Mouse (Mus musculus) stomach, embryonic 16.5 days (tissue): ENCODE data around the gene Cby3. TPM values are rescaled to one million over a fixed set of nuclear protein-coding genes. Genes with fewer than 3 reads are reported as not detected.
"Not testable (repeated sequence)": the region's sequence is repeated elsewhere in the genome, so short reads cannot be mapped to it uniquely, and the experiment has no call there.

Experiments used
- ATAC-seq: fragments of 200-750 bp; cut with Nextera tagmentation; 2 replicates; pipeline ENCODE4 v1.8.0; 2017; ENCODE audit warnings: moderate number of reproducible peaks, moderate TSS enrichment; ENCODE audit not compliant: insufficient read depth, low FRiP score
- H3K27ac ChIP-seq: fragments of 300-500 bp; sonication (generic); 2 replicates; pipeline ENCODE4 v1.5.1; 2014; ENCODE audit warnings: low read length
- H3K27me3 ChIP-seq: fragments of 300-500 bp; sonication (generic); 2 replicates; pipeline ENCODE4 v1.6.1; 2014; ENCODE audit warnings: low read length, control low read depth, mixed read lengths; ENCODE audit not compliant: control insufficient read depth, insufficient read depth
- H3K36me3 ChIP-seq: fragments of 300-500 bp; sonication (generic); 2 replicates; pipeline ENCODE4 v1.6.1; 2014; ENCODE audit warnings: low read length; ENCODE audit not compliant: control insufficient read depth, insufficient read depth
- H3K4me1 ChIP-seq: fragments of 300-500 bp; sonication (generic); 2 replicates; pipeline ENCODE4 v1.6.1; 2014; ENCODE audit warnings: low read length, control low read depth, mixed read lengths; ENCODE audit not compliant: control insufficient read depth, insufficient read depth
- H3K4me2 ChIP-seq: fragments of 300-500 bp; sonication (generic); 2 replicates; pipeline ENCODE4 v1.6.1; 2014; ENCODE audit warnings: low read depth, low read length, mixed read lengths
- H3K4me3 ChIP-seq: fragments of 300-500 bp; sonication (generic); replicated peaks from 2 replicates; pipeline ENCODE4 v1.5.1; 2014; ENCODE audit warnings: mild to moderate bottlenecking, low read length
- H3K9ac ChIP-seq: fragments of 300-500 bp; sonication (generic); 2 replicates; pipeline ENCODE4 v1.6.1; 2014; ENCODE audit warnings: low read length
- H3K9me3 ChIP-seq: fragments of 300-500 bp; sonication (generic); replicated peaks from 2 replicates; pipeline ENCODE4 v1.6.1; 2016; ENCODE audit warnings: low read length, control low read depth; ENCODE audit not compliant: control insufficient read depth
- WGBS: fragments of 180-500 bp; shearing (Covaris S2); extraction: QIAGEN DNeasy Blood & Tissue Kit; methylation state at CpG from one replicate; pipeline ENCODE4 v1.1.7; 2014; 5-methylcytosine and 5-hydroxymethylcytosine counted together
- polyA plus RNA-seq: library from polyadenylated mRNA; unstranded; fragments of >200 nt; fragmentation: Nextera tagmentation; extraction: Ambion mirVana; gene quantifications from 2 replicates; pipeline ENCODE4 v1.2.1, GENCODE M21; 2015

The Cby3 gene
- polyA plus RNA-seq, 1 experiment from 2014 or later, result 0.19 TPM

DNA sequence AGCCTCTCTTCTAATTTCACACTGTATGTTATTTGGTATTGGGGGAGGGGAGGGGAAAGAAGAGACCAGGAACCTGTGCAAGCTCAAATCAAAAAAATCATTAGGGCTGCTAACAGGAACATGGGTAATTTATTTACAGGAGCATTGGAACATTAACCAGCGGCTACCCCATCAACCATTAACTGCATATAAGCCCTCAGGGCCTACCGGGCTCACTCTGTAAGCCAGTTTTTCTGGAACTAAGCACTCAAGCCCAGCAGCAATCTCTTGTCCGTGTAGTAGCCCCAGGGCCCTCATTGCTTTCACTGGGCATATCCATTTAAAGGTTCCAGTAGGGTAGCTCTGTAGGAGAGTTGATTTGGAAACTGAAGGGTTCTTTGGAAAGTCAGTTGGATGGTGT is 589 bp downstream of the Cby3 start:
- no peaks in the 10 kb centered on the region for H3K9me3 ChIP-seq
- no peak overlapping the region for H3K4me2 ChIP-seq
- no peaks in the 10 kb centered on the region; the same call in 1 of the 2 replicates for H3K27me3 ChIP-seq
- no peaks in the 10 kb centered on the region for H3K36me3 ChIP-seq
- no peak for ATAC-seq
- no peaks in the 10 kb centered on the region for H3K4me1 ChIP-seq
- H3K9ac ChIP-seq, result no peak overlapping the region
- H3K4me3 ChIP-seq, result no peak overlapping the region
- WGBS, result 59% methylated on average over 3 of the region's 3 CpGs
- no peak overlapping the region for H3K27ac ChIP-seq

DNA sequence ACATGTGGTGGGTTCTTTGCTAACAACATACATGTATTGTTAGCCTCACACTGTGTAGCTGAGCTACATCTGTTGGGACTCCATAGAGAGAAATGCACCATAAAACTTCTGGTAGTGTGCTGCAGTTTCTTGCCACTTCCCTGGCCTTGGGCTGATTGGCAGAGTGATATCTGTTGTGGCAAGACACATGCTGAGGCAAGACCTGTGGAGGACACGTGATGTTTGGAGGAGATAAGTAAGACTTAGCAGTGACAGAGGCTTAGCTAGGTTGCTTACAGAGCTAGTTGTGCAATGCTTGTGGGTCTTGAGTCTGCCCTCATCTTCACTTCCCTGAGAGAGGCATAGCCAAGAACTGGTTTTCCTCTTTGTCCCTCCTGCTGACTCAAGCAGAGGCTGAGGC is 1.1 kb downstream of the Cby3 start:
- H3K4me2 ChIP-seq, result no peak overlapping the region
- H3K27ac ChIP-seq, result no peak overlapping the region
- H3K9me3 ChIP-seq, result no peaks in the 10 kb centered on the region
- 48% methylated on average over 1 of the region's 1 CpGs for WGBS
- H3K4me3 ChIP-seq, result no peak overlapping the region
- no peak for ATAC-seq
- no peaks in the 10 kb centered on the region for H3K4me1 ChIP-seq
- no peak overlapping the region for H3K9ac ChIP-seq
- no peaks in the 10 kb centered on the region; the same call in 1 of the 2 replicates for H3K27me3 ChIP-seq
- no peaks in the 10 kb centered on the region for H3K36me3 ChIP-seq

GRCm38 (mm10) chr11:50358950-50359861 is 4.9 kb downstream of the Cby3 start:
- Histone ChIP-seq H3K27ac (no peak overlapping the region), H3K9me3 (no peaks in the 10 kb centered on the region), H3K9ac (peak overlapping the region; percentile 76), H3K4me2 (peak overlapping the region; percentile 96), H3K4me3 (peak overlapping the region; percentile 64), H3K27me3 (no peaks in the 10 kb centered on the region; the same call in 1 of the 2 replicates), H3K36me3 (no peaks in the 10 kb centered on the region), H3K4me1 (no peaks in the 10 kb centered on the region)
- peak; percentile 58; the same call in 1 of the 2 replicates for ATAC-seq
- 2% methylated on average over 74 of the region's 74 CpGs for WGBS

GRCm38 (mm10) chr11:50361282-50361681 is 7.0 kb downstream of the Cby3 start:
- H3K27me3 ChIP-seq, ATAC-seq: not testable (repeated sequence)
- 69% methylated on average over 1 of the region's 1 CpGs for WGBS

GRCm38 (mm10) chr11:50364548-50364947 is 10.3 kb downstream of the Cby3 start:
- peak; percentile 64; the same call in 1 of the 2 replicates for ATAC-seq
- Histone ChIP-seq H3K4me1 (no peaks in the 10 kb centered on the region), H3K27ac (no peak overlapping the region), H3K27me3 (no peaks in the 10 kb centered on the region), H3K4me2 (no peak overlapping the region), H3K36me3 (no peaks in the 10 kb centered on the region), H3K4me3 (no peak overlapping the region), H3K9me3 (no peaks in the 10 kb centered on the region), H3K9ac (no peak overlapping the region)
- WGBS, result 6% methylated on average over 4 of the region's 4 CpGs

More at GRCm38 (mm10) chr11:50361282-50361681, 7.0 kb downstream of the Cby3 start:
- H3K9ac ChIP-seq, H3K4me3 ChIP-seq, H3K9me3 ChIP-seq, H3K4me2 ChIP-seq, H3K27ac ChIP-seq, H3K4me1 ChIP-seq, H3K36me3 ChIP-seq: not testable (repeated sequence)

GRCm38 (mm10) chr11:50365322-50365721 is 11.1 kb downstream of the Cby3 start:
- no peak overlapping the region for H3K4me2 ChIP-seq
- no peak overlapping the region for H3K27ac ChIP-seq
- no peaks in the 10 kb centered on the region for H3K27me3 ChIP-seq
- no peak overlapping the region for H3K9ac ChIP-seq
- no peaks in the 10 kb centered on the region for H3K4me1 ChIP-seq
- no peaks in the 10 kb centered on the region for H3K9me3 ChIP-seq
- no peak overlapping the region for H3K4me3 ChIP-seq
- no peak for ATAC-seq
- no peaks in the 10 kb centered on the region for H3K36me3 ChIP-seq

GRCm38 (mm10) chr11:50367531-50367930 is 13.3 kb downstream of the Cby3 start:
- H3K4me3 ChIP-seq, result no peak overlapping the region
- WGBS, result 92% methylated on average over 9 of the region's 9 CpGs
- H3K27ac ChIP-seq, result no peak overlapping the region

DNA sequence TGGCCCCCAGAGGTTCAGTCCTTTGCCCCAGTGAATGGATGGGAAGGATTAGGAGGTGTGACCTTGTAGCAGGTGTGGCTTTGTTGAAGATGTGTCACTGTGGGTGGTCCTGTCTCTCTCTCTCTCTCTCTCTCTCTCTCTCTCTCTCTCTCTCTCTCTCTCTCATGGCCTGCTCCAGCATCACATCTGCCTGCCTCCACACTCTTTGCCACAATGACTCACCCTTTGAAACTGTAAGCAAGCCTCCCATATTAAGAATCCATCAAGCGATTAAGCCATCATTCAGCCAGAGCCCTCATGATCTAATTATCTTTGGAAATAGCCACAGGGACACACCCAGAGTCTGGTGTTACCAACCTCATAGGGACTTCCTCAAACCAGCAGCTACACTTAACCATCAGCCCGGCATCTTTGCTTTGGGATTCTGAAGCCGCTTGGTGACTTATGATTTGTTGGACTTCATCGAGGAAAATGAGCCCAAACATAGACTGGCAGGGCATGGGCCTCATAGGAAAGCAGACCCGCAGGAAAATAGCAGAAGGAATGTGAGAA is 15.2 kb downstream of the Cby3 start:
- H3K9me3 ChIP-seq, result no peaks in the 10 kb centered on the region
- H3K27ac ChIP-seq, result no peak overlapping the region
- H3K4me1 ChIP-seq, result no peaks in the 10 kb centered on the region
- H3K4me2 ChIP-seq, result no peak overlapping the region
- H3K9ac ChIP-seq, result no peak overlapping the region
- ATAC-seq, result no peak
- WGBS, result 73% methylated on average over 5 of the region's 5 CpGs
- no peaks in the 10 kb centered on the region for H3K27me3 ChIP-seq
- no peaks in the 10 kb centered on the region for H3K36me3 ChIP-seq
- no peak overlapping the region for H3K4me3 ChIP-seq

More at GRCm38 (mm10) chr11:50367531-50367930, 13.3 kb downstream of the Cby3 start:
- Histone ChIP-seq H3K9me3 (no peaks in the 10 kb centered on the region), H3K36me3 (no peaks in the 10 kb centered on the region), H3K9ac (no peak overlapping the region), H3K27me3 (no peaks in the 10 kb centered on the region), H3K4me2 (no peak overlapping the region), H3K4me1 (no peaks in the 10 kb centered on the region)
- no peak for ATAC-seq

- Histone ChIP-seq H3K4me1 (peaks cover under 1% of the 10 kb centered on the region; the same call in 1 of the 2 replicates), H3K4me2 (peak overlapping the region; percentile 86), H3K27me3 (no peaks in the 10 kb centered on the region), H3K27ac (no peak overlapping the region; the same call in 1 of the 2 replicates), H3K4me3 (peak overlapping the region; percentile 52; the same call in 1 of the 2 replicates), H3K9ac (0 out of 2 replicates have a peak overlapping the region, but pooled peaks have one; percentile 2), H3K36me3 (no peaks in the 10 kb centered on the region), H3K9me3 (no peaks in the 10 kb centered on the region)
- ATAC-seq, result no peak
- 57% methylated on average over 4 of the region's 4 CpGs for WGBS
Measured at GRCm38 (mm10) chr11:50370969-50371368, 16.7 kb downstream of the Cby3 start.
